Mouse (Mus musculus) frontal cortex, adult 2 months (tissue): ENCODE measurements around the gene Ceacam11. TPM values are rescaled to one million over a fixed set of nuclear protein-coding genes. Genes with fewer than 3 reads are reported as not detected.
"Not testable (repeated sequence)": the region's sequence is repeated elsewhere in the genome, so short reads cannot be mapped to it uniquely, and the experiment has no call there.

Experiments
- DNase-seq, 2 experiments: peaks; one replicate each; pipeline ENCODE4 v3.0.0; 2022; ENCODE audit warnings: low spot score in 1 of 2; ENCODE audit errors: extremely low spot score in 1 of 2
- polyA plus RNA-seq: library from polyadenylated mRNA; depleted of rRNA; stranded (reverse); fragments of >200 nt; gene quantifications from 2 replicates; pipeline ENCODE4 v1.2.3, GENCODE M21; 2012; rRNA removed

Ceacam11 gene
- 1.7 and 2.8 TPM in 2 replicates for polyA plus RNA-seq

GRCm38 (mm10) chr7:17971824-17972223 lies at the start of gene Ceacam11:
TSS of gene Ceacam11 (plus strand) at chr7:17972124.
- no peak for DNase-seq

- not testable (repeated sequence) for DNase-seq
Observed at GRCm38 (mm10) chr7:18001131-18001530, 29.2 kb downstream of the Ceacam11 start.

GRCm38 (mm10) chr7:18009589-18009988 lies 37.7 kb downstream of the Ceacam11 start, which contains the start of gene Ceacam13:
TSS of gene Ceacam13 (plus strand) at chr7:18009889.
- no peak for DNase-seq

Other genes starting within 250 kb of the Ceacam11 start
- 1.2 and 3.1 TPM in 2 replicates for gene Ceacam14, start 159.5 kb upstream of the Ceacam11 start, polyA plus RNA-seq
- 0.36 and 0.61 TPM in 2 replicates for gene Gm5155, start 100.4 kb upstream of the Ceacam11 start, polyA plus RNA-seq
- 0.28 and 1.7 TPM in 2 replicates for gene Ceacam13, start 37.8 kb downstream of the Ceacam11 start, polyA plus RNA-seq
- 0.42 and 0.97 TPM in 2 replicates for gene Ceacam12, start 93.8 kb downstream of the Ceacam11 start, polyA plus RNA-seq
- gene Igfl3, start 204.4 kb downstream of the Ceacam11 start, polyA plus RNA-seq, result not detected in 2 replicates